Mouse (Mus musculus): ENCODE results near the gene Hdac5. TPM values are rescaled to one million over a fixed set of nuclear protein-coding genes. Genes with fewer than 3 reads are reported as not detected.

Gene Hdac5
- polyA plus RNA-seq, 1 experiment from 2014 or later = 41.1 TPM

GRCm38 (mm10) chr11:102226067-102226978 is 3.6 kb downstream of the Hdac5 start:
- no peak overlapping the region for H3K4me3 ChIP-seq (ENCODE audit: low read depth, low read length)
- H3K4me2 ChIP-seq = no peak overlapping the region

GRCm38 (mm10) chr11:102225221-102225620 is 4.7 kb downstream of the Hdac5 start:
- DNase-seq (no peak), ATAC-seq (ENCODE audit: insufficient read depth) (no peak)
- H3K9ac ChIP-seq = 0 out of 2 replicates have a peak overlapping the region, but pooled peaks have one; percentile 32
- H3K4me3 ChIP-seq (ENCODE audit: low read depth, low read length) = no peak overlapping the region
- WGBS = 54% methylated on average over 5 of the region's 5 CpGs
- H3K4me2 ChIP-seq = peak overlapping the region; percentile 59
- no peaks in the 10 kb centered on the region for H3K27me3 ChIP-seq (ENCODE audit: insufficient read depth, low read length)
- H3K36me3 ChIP-seq (ENCODE audit: insufficient read depth) = no peaks in the 10 kb centered on the region
- no peak for TF ChIP-seq CTCF (IDR thresholded peaks at IDR 0.05; ENCODE audit: low read depth)
- H3K27ac ChIP-seq (ENCODE audit: low read depth) = 0 out of 2 replicates have a peak overlapping the region, but pooled peaks have one; percentile 24
- H3K9me3 ChIP-seq (ENCODE audit: low read depth, low read length) = no peaks in the 10 kb centered on the region
- peaks cover 18% of the 10 kb centered on the region for H3K4me1 ChIP-seq (ENCODE audit: insufficient read depth)

More at GRCm38 (mm10) chr11:102226067-102226978, 3.6 kb downstream of the Hdac5 start:
- TF ChIP-seq CTCF (IDR thresholded peaks at IDR 0.05; ENCODE audit: low read depth) = no peak
- DNase-seq = no peak
- no peak overlapping the region for H3K27ac ChIP-seq (ENCODE audit: low read depth)
- no peaks in the 10 kb centered on the region for H3K36me3 ChIP-seq (ENCODE audit: insufficient read depth)
- no peaks in the 10 kb centered on the region for H3K9me3 ChIP-seq (ENCODE audit: low read depth, low read length)
- H3K4me1 ChIP-seq (ENCODE audit: insufficient read depth) = peaks cover 18% of the 10 kb centered on the region
- ATAC-seq (ENCODE audit: insufficient read depth) = no peak
- H3K27me3 ChIP-seq (ENCODE audit: insufficient read depth, low read length) = no peaks in the 10 kb centered on the region
- 65% methylated on average over 12 of the region's 12 CpGs for WGBS
- no peak overlapping the region for H3K9ac ChIP-seq

- 7% methylated on average over 22 of the region's 22 CpGs for WGBS
- Histone ChIP-seq H3K9ac (peak overlapping the region; percentile 32), H3K27ac (ENCODE audit: low read depth) (no peak overlapping the region)
These were observed 5.3 kb downstream of the Hdac5 start for GRCm38 (mm10) chr11:102224686-102225085.

GRCm38 (mm10) chr11:102223166-102223565 is 6.8 kb downstream of the Hdac5 start:
- peak; percentile 84 for TF ChIP-seq CTCF (IDR thresholded peaks at IDR 0.05; ENCODE audit: low read depth)
- no peak overlapping the region for H3K27ac ChIP-seq (ENCODE audit: low read depth)
- no peaks in the 10 kb centered on the region for H3K9me3 ChIP-seq (ENCODE audit: low read depth, low read length)
- H3K36me3 ChIP-seq (ENCODE audit: insufficient read depth) = no peaks in the 10 kb centered on the region
- peaks cover 35% of the 10 kb centered on the region for H3K4me1 ChIP-seq (ENCODE audit: insufficient read depth)
- no peak overlapping the region for H3K4me2 ChIP-seq
- no peak overlapping the region for H3K9ac ChIP-seq
- DNase-seq = peak; percentile 89
- no peaks in the 10 kb centered on the region for H3K27me3 ChIP-seq (ENCODE audit: insufficient read depth, low read length)
- 26% methylated on average over 6 of the region's 6 CpGs for WGBS
- H3K4me3 ChIP-seq (ENCODE audit: low read depth, low read length) = no peak overlapping the region
- ATAC-seq (ENCODE audit: insufficient read depth) = no peak

More at GRCm38 (mm10) chr11:102224686-102225085, 5.3 kb downstream of the Hdac5 start:
- peak overlapping the region; percentile 15; the same call in 1 of the 2 replicates for H3K4me3 ChIP-seq (ENCODE audit: low read depth, low read length)
- peak overlapping the region; percentile 59 for H3K4me2 ChIP-seq
- no peaks in the 10 kb centered on the region for H3K27me3 ChIP-seq (ENCODE audit: insufficient read depth, low read length)
- H3K36me3 ChIP-seq (ENCODE audit: insufficient read depth) = no peaks in the 10 kb centered on the region
- peaks cover 23% of the 10 kb centered on the region for H3K4me1 ChIP-seq (ENCODE audit: insufficient read depth)
- peak; percentile 44 for DNase-seq
- no peak for ATAC-seq (ENCODE audit: insufficient read depth)
- TF ChIP-seq CTCF (IDR thresholded peaks at IDR 0.05; ENCODE audit: low read depth) = no peak
- H3K9me3 ChIP-seq (ENCODE audit: low read depth, low read length) = no peaks in the 10 kb centered on the region

GRCm38 (mm10) chr11:102221954-102222351 is 8.0 kb downstream of the Hdac5 start:
- H3K9me3 ChIP-seq (ENCODE audit: low read depth, low read length) = no peaks in the 10 kb centered on the region
- TF ChIP-seq CTCF (IDR thresholded peaks at IDR 0.05; ENCODE audit: low read depth) = no peak
- DNase-seq = no peak
- no peaks in the 10 kb centered on the region for H3K27me3 ChIP-seq (ENCODE audit: insufficient read depth, low read length)
- H3K4me2 ChIP-seq = no peak overlapping the region
- 65% methylated on average over 8 of the region's 8 CpGs for WGBS
- no peak overlapping the region for H3K4me3 ChIP-seq (ENCODE audit: low read depth, low read length)
- no peak overlapping the region for H3K9ac ChIP-seq
- peaks cover 39% of the 10 kb centered on the region for H3K4me1 ChIP-seq (ENCODE audit: insufficient read depth)
- H3K36me3 ChIP-seq (ENCODE audit: insufficient read depth) = no peaks in the 10 kb centered on the region
- no peak overlapping the region for H3K27ac ChIP-seq (ENCODE audit: low read depth)
- ATAC-seq (ENCODE audit: insufficient read depth) = no peak

- no peak overlapping the region for H3K27ac ChIP-seq (ENCODE audit: low read depth)
- no peak for TF ChIP-seq CTCF (IDR thresholded peaks at IDR 0.05; ENCODE audit: low read depth)
These were observed 8.6 kb downstream of the Hdac5 start for GRCm38 (mm10) chr11:102221243-102221953.

GRCm38 (mm10) chr11:102220451-102220850 is 9.5 kb downstream of the Hdac5 start:
- no peak for TF ChIP-seq CTCF (IDR thresholded peaks at IDR 0.05; ENCODE audit: low read depth)
- no peak overlapping the region for H3K4me2 ChIP-seq
- no peaks in the 10 kb centered on the region for H3K27me3 ChIP-seq (ENCODE audit: insufficient read depth, low read length)
- DNase-seq (no peak), ATAC-seq (ENCODE audit: insufficient read depth) (no peak)
- H3K27ac ChIP-seq (ENCODE audit: low read depth) = no peak overlapping the region
- peaks cover 51% of the 10 kb centered on the region for H3K4me1 ChIP-seq (ENCODE audit: insufficient read depth)
- no peaks in the 10 kb centered on the region for H3K36me3 ChIP-seq (ENCODE audit: insufficient read depth)
- no peak overlapping the region for H3K4me3 ChIP-seq (ENCODE audit: low read depth, low read length)
- 61% methylated on average over 6 of the region's 6 CpGs for WGBS
- H3K9me3 ChIP-seq (ENCODE audit: low read depth, low read length) = no peaks in the 10 kb centered on the region
- no peak overlapping the region for H3K9ac ChIP-seq

More at GRCm38 (mm10) chr11:102221243-102221953, 8.6 kb downstream of the Hdac5 start:
- ATAC-seq (ENCODE audit: insufficient read depth) = no peak
- WGBS = 77% methylated on average over 8 of the region's 8 CpGs
- H3K4me2 ChIP-seq = no peak overlapping the region
- no peak overlapping the region for H3K4me3 ChIP-seq (ENCODE audit: low read depth, low read length)
- H3K4me1 ChIP-seq (ENCODE audit: insufficient read depth) = peaks cover 42% of the 10 kb centered on the region
- no peaks in the 10 kb centered on the region for H3K9me3 ChIP-seq (ENCODE audit: low read depth, low read length)
- H3K9ac ChIP-seq = no peak overlapping the region
- no peaks in the 10 kb centered on the region for H3K36me3 ChIP-seq (ENCODE audit: insufficient read depth)
- no peak for DNase-seq
- H3K27me3 ChIP-seq (ENCODE audit: insufficient read depth, low read length) = no peaks in the 10 kb centered on the region
